Mouse (Mus musculus) kidney, adult 10 weeks (tissue): Measurements from ENCODE around the gene Tmem28. TPM values are rescaled to one million over a fixed set of nuclear protein-coding genes. Genes with fewer than 3 reads are reported as not detected.

ENCODE experiments used
- polyA plus RNA-seq: library from polyadenylated mRNA; stranded (reverse); fragments of 350-450 nt; fragmentation: Illumina TruSeq; extraction: RNeasy Lipid Tissue Mini Kit (QIAGEN cat#74804); gene quantifications from one replicate; pipeline ENCODE4 v1.2.3, GENCODE M21; 2014; ENCODE audit warnings: low read depth, low replicate concordance

Tmem28 gene
- 0.28 TPM for polyA plus RNA-seq

DNA sequence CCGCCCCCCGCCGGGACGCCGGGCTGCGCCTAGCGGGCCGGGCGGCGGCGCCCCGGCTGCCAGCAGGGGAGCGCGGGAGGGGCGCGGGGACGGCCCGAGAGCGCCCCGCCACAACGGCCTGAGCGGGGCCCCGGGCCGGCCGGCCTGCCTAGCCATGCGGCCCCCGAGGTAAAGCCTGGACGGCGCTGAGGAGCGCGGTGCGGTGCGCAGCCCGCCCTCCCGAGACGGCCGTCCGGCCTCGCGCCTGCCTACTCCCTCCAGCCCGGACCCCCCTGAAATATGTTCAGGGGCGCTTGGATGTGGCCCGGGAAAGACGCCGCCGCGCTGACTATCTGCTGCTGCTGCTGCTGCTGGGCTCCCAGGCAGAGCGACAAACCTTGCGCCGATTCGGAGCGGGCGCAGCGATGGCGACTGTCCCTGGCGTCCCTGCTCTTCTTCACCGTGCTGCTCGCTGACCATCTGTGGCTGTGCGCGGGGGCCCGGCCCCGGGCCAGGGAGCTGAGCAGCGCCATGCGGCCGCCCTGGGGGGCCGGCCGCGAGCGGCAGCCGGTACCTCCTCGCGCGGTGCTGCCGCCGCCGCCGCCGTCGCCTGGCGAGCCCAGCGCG, at the start of gene Tmem28:
Gene Tmem28, plus strand, starts transcription at position 232 of the 606 bp plus-strand sequence.

Other genes with a start within 250 kb of the Tmem28 start
- gene Eda, start 154.6 kb downstream of the Tmem28 start, polyA plus RNA-seq = 1.1 TPM